Mouse (Mus musculus): Measurements from ENCODE around the gene Fv1. TPM values are rescaled to one million over a fixed set of nuclear protein-coding genes. Genes with fewer than 3 reads are reported as not detected.

Fv1 gene
- total RNA-seq, 2 experiments from 2014 or later: 8.9 to 9.5 TPM

Other genes starting within 250 kb of the Fv1 start
- gene Zfp979, start 226.5 kb upstream of the Fv1 start, total RNA-seq (2021): under 1 TPM; 0.23 to 0.34 TPM
- gene Zfp534, start 166.4 kb upstream of the Fv1 start, total RNA-seq (2021): not detected
- 1 to 10 TPM; 2.0 to 2.2 TPM for gene Zfp984, start 59.2 kb upstream of the Fv1 start, total RNA-seq (2021)
- gene Zfp933, start 20.6 kb upstream of the Fv1 start, total RNA-seq (2021): 10 to 100 TPM; 20.5 to 24.0 TPM
- gene Miip, start 163 bp upstream of the Fv1 start, total RNA-seq (2021): 10 to 100 TPM; 16.2 to 18.3 TPM
- 100 to 1,000 TPM; 187 to 193 TPM for gene Mfn2, start 35.7 kb downstream of the Fv1 start, total RNA-seq (2021)
- gene Plod1, start 67.8 kb downstream of the Fv1 start, total RNA-seq (2021): 10 to 100 TPM; 17.6 to 19.9 TPM
- 10 to 100 TPM; 29.0 to 30.6 TPM for gene 2510039O18Rik, start 71.9 kb downstream of the Fv1 start, total RNA-seq (2021)
- not detected for gene Nppb, start 116.8 kb downstream of the Fv1 start, total RNA-seq (2021)
- gene Nppa, start 131.7 kb downstream of the Fv1 start, total RNA-seq (2021): under 1 TPM in 1 of 2 experiments, not detected in 1; 0.71 TPM
- gene Clcn6, start 169.8 kb downstream of the Fv1 start, total RNA-seq (2021): 10 to 100 TPM; 70.9 to 73.9 TPM
- 10 to 100 TPM; 27.1 to 30.5 TPM for gene Mthfr, start 170.1 kb downstream of the Fv1 start, total RNA-seq (2021)
- 1 to 10 TPM; 6.3 to 7.8 TPM for gene Agtrap, start 219.1 kb downstream of the Fv1 start, total RNA-seq (2021)

Data from left cerebral cortex, postnatal 25 days (tissue).